Mouse (Mus musculus) Patski (cell line): Measurements from ENCODE around the gene 2210017I01Rik. TPM values are rescaled to one million over a fixed set of nuclear protein-coding genes. Genes with fewer than 3 reads are reported as not detected.

Experiments
- ATAC-seq: fragments of 100-300 bp; one replicate; pipeline ENCODE4 v1.8.0; 2021
- CTCF ChIA-PET: fragments of 350-600 bp; sonication (Branson Sonifier 250); formaldehyde crosslinking; loops from one replicate; lab custom pipeline; 2022; ENCODE audit warnings: inconsistent platforms; lab: Charles Lee
- POLR2A ChIA-PET: fragments of 350-600 bp; sonication (Branson Sonifier 250); formaldehyde crosslinking; loops from one replicate; lab custom pipeline; 2022; ENCODE audit warnings: antibody characterized with exemption, inconsistent platforms; lab: Charles Lee
- DNase-seq: peaks from one replicate; pipeline ENCODE4 v3.0.0-alpha.2; 2011; ENCODE audit warnings: low read depth, low spot score
- H3K27me3 ChIP-seq: fragments of 371-371 bp; one replicate; pipeline ENCODE4 v1.5.1; 2021
- CTCF ChIP-seq: fragments of 100-300 bp; IDR thresholded peaks from one replicate; pipeline ENCODE4 v1.5.1; 2021
- in situ Hi-C: fragments of 300-500 bp; cut with MboI; formaldehyde crosslinking; loops from 3 replicates; pipeline ENCODE4 v1.11.1; 2018; ENCODE audit warnings: low pct_unique_long_range_greater_than_20kb, mixed read lengths
- polyA plus RNA-seq: library from polyadenylated mRNA; unstranded; gene quantifications from one replicate; pipeline ENCODE4 v1.2.3, GENCODE M21; 2021

The 2210017I01Rik gene
- polyA plus RNA-seq, 1 experiment from 2014 or later = not detected

GRCm38 (mm10) chr3:92572514-92573155 is 34.7 kb downstream of the 2210017I01Rik start:
- CTCF ChIA-PET = interaction anchor here (1.1 to 1.2 kb wide), 2 partner anchors 8 to 29 kb away, joined by 3 read pairs; no protein-coding TSS in a partner anchor
- no peak for TF ChIP-seq CTCF
- ATAC-seq (no peak), DNase-seq (no peak)
- in situ Hi-C loops = no loop called here
- POLR2A ChIA-PET = interaction anchor here (0.6 kb wide), 1 partner anchor 39 kb away, joined by 7 read pairs; no protein-coding TSS in a partner anchor
- H3K27me3 ChIP-seq = peaks cover 8% of the 10 kb centered on the region

GRCm38 (mm10) chr3:92568752-92569151 is 38.5 kb downstream of the 2210017I01Rik start:
- peaks cover 8% of the 10 kb centered on the region for H3K27me3 ChIP-seq
- in situ Hi-C loops = no loop called here
- ATAC-seq = no peak
- no peak for DNase-seq
- TF ChIP-seq CTCF = no peak
- ChIA-PET CTCF (interaction anchor here (1.6 kb wide), 1 partner anchor 12 kb away, joined by 3 read pairs; no protein-coding TSS in a partner anchor), POLR2A (no interaction called here)

DNA sequence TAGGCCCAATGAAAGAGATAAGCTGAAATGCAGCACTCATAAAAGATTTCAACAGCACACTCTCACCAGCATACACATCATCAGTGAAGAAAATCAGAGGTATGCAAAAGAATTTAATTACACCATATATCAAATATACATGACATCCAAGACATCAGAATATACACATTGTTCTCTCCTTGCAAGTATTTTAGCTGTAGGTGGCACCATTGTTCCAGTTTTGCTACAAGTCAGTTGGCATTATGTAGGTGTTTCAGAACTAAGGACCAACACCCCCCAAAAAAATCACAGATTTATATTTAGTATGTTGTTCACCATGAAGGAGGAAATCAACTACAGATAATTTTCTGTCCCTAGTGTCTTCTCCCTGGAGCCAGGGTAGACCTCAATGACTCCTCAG is 41.9 kb downstream of the 2210017I01Rik start:
- CTCF ChIA-PET = interaction anchor here (0.9 to 1.2 kb wide), 2 partner anchors 8 to 20 kb away, joined by 3 read pairs; partner anchors contain the start of gene Ivl
- POLR2A ChIA-PET = no interaction called here

More for the DNA sequence above, 41.9 kb downstream of the 2210017I01Rik start:
- H3K27me3 ChIP-seq = peaks cover 9% of the 10 kb centered on the region
- DNase-seq = no peak
- in situ Hi-C loops = no loop called here
- peak; percentile 35 for TF ChIP-seq CTCF
- no peak for ATAC-seq

Other genes starting within 250 kb of the 2210017I01Rik start
- gene Sprr2f, start 242.3 kb downstream of the 2210017I01Rik start, polyA plus RNA-seq = not detected
- gene Sprr2h, start 221.8 kb downstream of the 2210017I01Rik start, polyA plus RNA-seq = not detected
- not detected for gene Sprr2i, start 199.5 kb downstream of the 2210017I01Rik start, polyA plus RNA-seq
- not detected for gene Sprr2j-ps, start 189.4 kb downstream of the 2210017I01Rik start, polyA plus RNA-seq
- 11.3 TPM for gene Gm9774, start 178.1 kb downstream of the 2210017I01Rik start, polyA plus RNA-seq
- gene Sprr2k, start 174.9 kb downstream of the 2210017I01Rik start, polyA plus RNA-seq = not detected
- gene Sprr1b, start 168.7 kb downstream of the 2210017I01Rik start, polyA plus RNA-seq = 0.19 TPM
- gene Sprr3, start 148.8 kb downstream of the 2210017I01Rik start, polyA plus RNA-seq = not detected
- 14.1 TPM for gene Sprr1a, start 121.6 kb downstream of the 2210017I01Rik start, polyA plus RNA-seq
- gene Sprr4, start 107.0 kb downstream of the 2210017I01Rik start, polyA plus RNA-seq = not detected
- gene 2310046K23Rik, start 73.0 kb downstream of the 2210017I01Rik start, polyA plus RNA-seq = not detected
- gene Ivl, start 33.8 kb downstream of the 2210017I01Rik start, polyA plus RNA-seq = not detected
- gene Smcp, start 18.5 kb downstream of the 2210017I01Rik start, polyA plus RNA-seq = not detected
- not detected for gene Lce6a, start 14.2 kb upstream of the 2210017I01Rik start, polyA plus RNA-seq
- not detected for gene Lce1a1, start 40.8 kb upstream of the 2210017I01Rik start, polyA plus RNA-seq
- gene Lce1b, start 49.4 kb upstream of the 2210017I01Rik start, polyA plus RNA-seq = not detected
- gene Lce1a2, start 62.8 kb upstream of the 2210017I01Rik start, polyA plus RNA-seq = not detected
- not detected for gene Lce1c, start 71.8 kb upstream of the 2210017I01Rik start, polyA plus RNA-seq
- not detected for gene Lce1d, start 79.7 kb upstream of the 2210017I01Rik start, polyA plus RNA-seq
- not detected for gene Lce1e, start 101.6 kb upstream of the 2210017I01Rik start, polyA plus RNA-seq
- not detected for gene Lce1f, start 112.9 kb upstream of the 2210017I01Rik start, polyA plus RNA-seq
- gene Gm38119, start 131.6 kb upstream of the 2210017I01Rik start, polyA plus RNA-seq = not detected
- gene Lce1g, start 144.8 kb upstream of the 2210017I01Rik start, polyA plus RNA-seq = not detected
- gene Lce1h, start 157.6 kb upstream of the 2210017I01Rik start, polyA plus RNA-seq = not detected
- gene Lce1i, start 171.4 kb upstream of the 2210017I01Rik start, polyA plus RNA-seq = not detected
- not detected for gene Lce1j, start 183.0 kb upstream of the 2210017I01Rik start, polyA plus RNA-seq
- not detected for gene Lce1k, start 200.4 kb upstream of the 2210017I01Rik start, polyA plus RNA-seq
- gene Kprp, start 219.8 kb upstream of the 2210017I01Rik start, polyA plus RNA-seq = not detected
- not detected for gene Lce1l, start 243.8 kb upstream of the 2210017I01Rik start, polyA plus RNA-seq